Mouse (Mus musculus) macrophage (primary cell): Measurements from ENCODE around the gene Fam83b. TPM values are rescaled to one million over a fixed set of nuclear protein-coding genes. Genes with fewer than 3 reads are reported as not detected.

ENCODE experiments used
- H3K27ac ChIP-seq: fragments of 350-480 bp; formaldehyde crosslinking; 2 replicates; pipeline ENCODE4 v1.9.0; 2021
- H3K36me3 ChIP-seq: fragments of 350-480 bp; formaldehyde crosslinking; 2 replicates; pipeline ENCODE4 v1.9.0; 2021; ENCODE audit errors: inconsistent target
- H3K4me3 ChIP-seq: fragments of 350-480 bp; formaldehyde crosslinking; 2 replicates; pipeline ENCODE4 v1.9.0; 2021; ENCODE audit errors: inconsistent target
- H3K79me2 ChIP-seq: fragments of 350-480 bp; formaldehyde crosslinking; 2 replicates; pipeline ENCODE4 v1.9.0; 2021; ENCODE audit errors: inconsistent target
- WGBS: methylation state at CpG from one replicate; pipeline ENCODE4 v1.1.7; 2026; ENCODE audit warnings: inconsistent platforms; ENCODE audit not compliant: missing documents; 5-methylcytosine and 5-hydroxymethylcytosine counted together
- polyA plus RNA-seq: library from polyadenylated mRNA; stranded (reverse); fragments of 250-400 nt; gene quantifications from 3 replicates; pipeline ENCODE4 v1.2.4, GENCODE M21; 2018; ENCODE audit warnings: inconsistent platforms
- total RNA-seq, 78 experiments: library from RNA; depleted of rRNA; stranded (reverse); fragments of 250-400 nt; gene quantifications; 1 replicate in 9 of 78; 2 replicates in 24 of 78; 3 replicates in 43 of 78; 4 replicates in 2 of 78; pipeline ENCODE4 v1.2.4; 2018; ENCODE audit warnings: inconsistent platforms in 56 of 78

Gene Fam83b
- total RNA-seq (2018; cell fraction: chromatin; rRNA removed) = not detected
- not detected for total RNA-seq (2018; cell fraction: cytosol; rRNA removed)
- total RNA-seq (2018; cell fraction: nucleus; rRNA removed) = not detected
- polyA plus RNA-seq = not detected in 3 replicates

DNA sequence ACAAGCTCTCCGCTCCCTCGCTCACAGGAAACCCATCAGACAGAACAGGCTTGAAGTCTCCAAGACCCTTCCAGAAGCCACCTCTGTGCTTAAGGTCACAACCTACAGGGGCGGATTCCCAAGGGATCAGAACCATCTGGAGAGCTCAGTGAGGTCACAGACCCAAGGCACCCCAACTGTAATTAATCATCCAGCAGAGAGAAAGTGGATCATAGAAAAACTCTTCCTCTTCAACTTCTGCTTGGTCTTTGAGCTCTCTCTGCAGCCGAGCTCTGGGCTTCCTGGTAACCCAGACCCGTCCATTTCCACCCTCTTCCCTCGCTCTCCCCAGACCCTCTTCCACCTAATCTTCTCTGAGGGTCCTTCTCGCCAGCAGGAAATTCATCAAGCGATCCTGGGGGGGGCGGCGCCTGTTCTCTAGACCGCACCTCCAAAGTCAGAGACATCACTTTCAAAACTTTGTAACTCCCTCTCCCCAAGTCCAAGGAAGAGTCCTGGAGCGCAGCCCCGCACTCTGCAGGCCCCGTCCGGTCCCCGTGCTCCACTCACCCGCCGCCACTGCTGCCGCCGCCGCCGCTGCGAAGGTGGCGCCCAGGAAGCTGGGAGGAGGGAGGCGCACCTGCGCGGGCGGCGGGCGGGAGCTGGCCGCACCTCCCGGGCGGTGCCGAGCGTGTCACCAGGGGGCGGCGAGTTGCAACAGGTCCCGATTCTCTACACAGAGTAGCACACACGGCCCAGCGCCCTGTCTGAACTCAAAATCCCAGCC lies at the start of gene Fam83b:
Fam83b (minus strand) TSS at position 602 of the 766 bp plus-strand sequence.
- no peaks in the 10 kb centered on the region for H3K36me3 ChIP-seq
- 7% methylated on average over 33 of the region's 40 CpGs for WGBS
- no peak within 1 kb of the TSS for H3K4me3 ChIP-seq
- no peak within 1 kb of the TSS for H3K27ac ChIP-seq
- no peaks in the 10 kb centered on the region for H3K79me2 ChIP-seq

GRCm38 (mm10) chr9:76614165-76614564 lies 47.2 kb upstream of the Fam83b start:
- Histone ChIP-seq H3K4me3 (no peak overlapping the region), H3K79me2 (no peaks in the 10 kb centered on the region), H3K36me3 (no peaks in the 10 kb centered on the region), H3K27ac (no peak overlapping the region)
- WGBS = 88% methylated on average over 4 of the region's 4 CpGs

DNA sequence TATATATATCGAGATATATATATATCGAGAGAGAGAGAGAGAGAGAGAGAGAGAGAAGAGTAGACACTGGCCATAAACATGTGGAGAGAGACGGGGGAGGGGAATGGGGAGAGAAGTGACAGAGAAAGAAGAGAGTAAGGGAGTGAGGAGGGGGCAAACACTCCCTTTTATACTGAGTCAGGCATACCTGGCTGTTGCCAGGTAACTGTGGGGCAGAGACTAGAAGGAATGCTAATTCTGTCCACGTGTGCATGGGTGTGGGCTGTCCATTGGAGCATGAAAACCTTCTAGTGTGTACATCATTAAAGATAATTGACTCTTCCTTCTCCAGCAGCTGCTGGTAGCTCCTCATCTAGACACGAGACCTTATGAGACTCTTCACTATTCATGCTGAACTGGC lies 36.8 kb upstream of the Fam83b start:
- H3K4me3 ChIP-seq = no peak overlapping the region
- no peak overlapping the region for H3K27ac ChIP-seq
- H3K79me2 ChIP-seq = no peaks in the 10 kb centered on the region
- H3K36me3 ChIP-seq = no peaks in the 10 kb centered on the region
- WGBS = 81% methylated on average over 5 of the region's 5 CpGs

DNA sequence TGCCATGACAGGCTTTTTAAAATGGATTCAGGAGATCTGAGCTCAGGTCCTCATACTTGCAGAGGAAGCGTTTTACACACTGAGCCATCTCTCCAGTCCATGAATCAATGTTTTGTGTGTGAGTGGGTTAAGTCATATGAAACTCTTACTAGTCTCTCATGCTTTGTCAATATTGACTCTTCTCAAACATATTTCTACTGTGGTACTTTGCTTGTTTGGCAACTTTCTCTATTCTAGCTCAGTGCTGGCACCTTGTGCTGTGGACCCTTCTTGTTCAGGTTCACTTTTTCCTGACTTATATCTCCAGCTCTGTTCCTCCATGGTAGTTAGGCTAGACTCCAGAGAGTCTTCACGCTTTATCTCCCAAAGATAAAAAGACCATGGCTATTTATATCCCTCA lies 36.0 kb upstream of the Fam83b start:
- 89% methylated on average over 2 of the region's 2 CpGs for WGBS
- Histone ChIP-seq H3K79me2 (no peaks in the 10 kb centered on the region), H3K36me3 (no peaks in the 10 kb centered on the region), H3K4me3 (no peak overlapping the region), H3K27ac (no peak overlapping the region)

- Histone ChIP-seq H3K4me3 (no peak overlapping the region), H3K27ac (no peak overlapping the region), H3K79me2 (no peaks in the 10 kb centered on the region), H3K36me3 (no peaks in the 10 kb centered on the region)
- 86% methylated on average over 4 of the region's 4 CpGs for WGBS
These were observed 30.5 kb upstream of the Fam83b start for GRCm38 (mm10) chr9:76597395-76597794.

GRCm38 (mm10) chr9:76593841-76594240 lies 26.9 kb upstream of the Fam83b start:
- Histone ChIP-seq H3K79me2 (no peaks in the 10 kb centered on the region), H3K36me3 (no peaks in the 10 kb centered on the region), H3K4me3 (no peak overlapping the region), H3K27ac (no peak overlapping the region)
- 73% methylated on average over 2 of the region's 2 CpGs for WGBS

GRCm38 (mm10) chr9:76583943-76584342 lies 17.0 kb upstream of the Fam83b start:
- H3K4me3 ChIP-seq = no peak overlapping the region
- H3K36me3 ChIP-seq = no peaks in the 10 kb centered on the region
- no peak overlapping the region for H3K27ac ChIP-seq
- 88% methylated on average over 6 of the region's 6 CpGs for WGBS
- H3K79me2 ChIP-seq = no peaks in the 10 kb centered on the region

- Histone ChIP-seq H3K27ac (no peak overlapping the region), H3K4me3 (no peak overlapping the region), H3K79me2 (no peaks in the 10 kb centered on the region), H3K36me3 (no peaks in the 10 kb centered on the region)
- 89% methylated on average over 5 of the region's 5 CpGs for WGBS
These were observed 15.1 kb upstream of the Fam83b start for GRCm38 (mm10) chr9:76581966-76582365.

GRCm38 (mm10) chr9:76567281-76567655 lies 352 bp upstream of the Fam83b start:
- H3K4me3 ChIP-seq = no peak overlapping the region
- 13% methylated on average over 13 of the region's 13 CpGs for WGBS

DNA sequence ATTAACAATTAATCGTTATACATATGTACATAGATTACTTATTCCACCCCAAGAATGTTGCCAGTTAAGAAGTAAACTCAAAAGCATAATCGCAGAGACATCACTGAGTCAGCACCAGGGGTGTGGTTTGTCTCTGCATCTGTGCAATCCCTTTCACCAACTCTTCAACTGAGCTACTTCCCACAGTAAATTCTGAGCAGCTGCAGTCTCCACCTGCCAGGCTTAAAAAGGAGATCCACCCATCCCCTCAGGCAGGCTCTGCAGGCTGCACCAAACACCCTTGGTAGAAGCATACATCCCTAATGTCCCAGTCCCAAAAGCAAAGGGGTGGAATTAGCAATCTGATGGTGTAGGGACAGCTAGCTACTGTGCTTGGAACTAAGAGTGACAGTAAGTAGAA lies 1.3 kb downstream of the Fam83b start:
- Histone ChIP-seq H3K79me2 (no peaks in the 10 kb centered on the region), H3K4me3 (no peak overlapping the region), H3K36me3 (no peaks in the 10 kb centered on the region), H3K27ac (no peak overlapping the region)
- 82% methylated on average over 2 of the region's 2 CpGs for WGBS

More at GRCm38 (mm10) chr9:76567281-76567655, 352 bp upstream of the Fam83b start:
- Histone ChIP-seq H3K79me2 (no peaks in the 10 kb centered on the region), H3K36me3 (no peaks in the 10 kb centered on the region), H3K27ac (no peak overlapping the region)

- no peak overlapping the region for H3K27ac ChIP-seq
- H3K36me3 ChIP-seq = no peaks in the 10 kb centered on the region
- no peaks in the 10 kb centered on the region for H3K79me2 ChIP-seq
- whole genome bisulfite sequencing = 100% methylated on average over 1 of the region's 1 CpGs
- H3K4me3 ChIP-seq = no peak overlapping the region
These were observed 2.8 kb downstream of the Fam83b start for GRCm38 (mm10) chr9:76564071-76564470.

- H3K79me2 ChIP-seq = no peaks in the 10 kb centered on the region
- 77% methylated on average over 6 of the region's 6 CpGs for WGBS
- H3K27ac ChIP-seq = no peak overlapping the region
- no peaks in the 10 kb centered on the region for H3K36me3 ChIP-seq
- H3K4me3 ChIP-seq = no peak overlapping the region
These were observed 4.1 kb downstream of the Fam83b start for GRCm38 (mm10) chr9:76562794-76563193.

DNA sequence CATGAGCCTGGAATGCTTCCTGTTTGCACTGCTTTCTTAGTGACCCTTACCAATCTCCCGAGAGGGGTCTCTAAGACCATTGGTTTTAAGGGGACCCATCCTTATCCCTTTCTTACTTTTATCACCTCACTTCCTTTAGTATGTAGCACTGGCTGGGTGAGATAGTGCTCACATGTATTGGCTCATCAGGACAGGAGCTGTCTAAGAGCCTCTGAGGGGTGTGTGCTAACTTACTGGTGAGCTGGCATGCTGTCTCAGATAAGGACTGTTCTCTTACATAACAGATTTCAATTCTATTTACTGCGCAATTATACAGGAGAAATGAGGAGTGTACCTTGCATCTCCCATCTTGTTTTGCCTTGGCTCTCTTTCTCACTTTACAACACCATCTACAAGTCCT lies 7.7 kb downstream of the Fam83b start:
- H3K27ac ChIP-seq = no peak overlapping the region
- 89% methylated on average over 2 of the region's 2 CpGs for WGBS
- H3K36me3 ChIP-seq = no peaks in the 10 kb centered on the region
- H3K79me2 ChIP-seq = no peaks in the 10 kb centered on the region
- H3K4me3 ChIP-seq = no peak overlapping the region

DNA sequence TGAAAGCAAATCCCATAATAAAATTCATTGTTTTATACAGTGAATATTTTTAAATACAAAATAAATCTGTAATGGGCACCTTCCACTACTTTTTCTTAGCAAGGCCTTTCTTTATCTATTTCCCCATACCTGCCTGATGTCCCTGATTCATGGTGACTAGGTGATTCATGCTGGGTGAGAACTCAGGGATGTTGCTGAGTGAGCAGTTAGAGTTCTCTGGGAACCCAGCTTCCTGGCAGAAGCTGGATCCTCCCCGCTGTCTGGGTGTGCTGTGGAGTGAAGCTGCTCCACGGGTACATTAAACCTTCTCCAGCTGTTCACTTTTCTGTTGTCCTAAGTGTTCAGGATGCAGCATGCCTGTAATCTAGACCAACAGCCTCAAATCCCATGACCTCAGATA lies 13.2 kb downstream of the Fam83b start:
- Histone ChIP-seq H3K79me2 (no peaks in the 10 kb centered on the region), H3K27ac (no peak overlapping the region), H3K36me3 (no peaks in the 10 kb centered on the region), H3K4me3 (no peak overlapping the region)
- WGBS = 58% methylated on average over 2 of the region's 2 CpGs

GRCm38 (mm10) chr9:76553115-76553514 lies 13.8 kb downstream of the Fam83b start:
- 69% methylated on average over 1 of the region's 1 CpGs for WGBS
- Histone ChIP-seq H3K79me2 (no peaks in the 10 kb centered on the region), H3K27ac (no peak overlapping the region), H3K4me3 (no peak overlapping the region), H3K36me3 (no peaks in the 10 kb centered on the region)

- 81% methylated on average over 3 of the region's 3 CpGs for WGBS
- Histone ChIP-seq H3K36me3 (no peaks in the 10 kb centered on the region), H3K79me2 (no peaks in the 10 kb centered on the region), H3K27ac (no peak overlapping the region), H3K4me3 (no peak overlapping the region)
These were observed 20.2 kb downstream of the Fam83b start for GRCm38 (mm10) chr9:76546714-76547113.
